Mouse (Mus musculus): ENCODE results near the gene Xpot. TPM values are rescaled to one million over a fixed set of nuclear protein-coding genes. Genes with fewer than 3 reads are reported as not detected.

Gene Xpot
- polyA plus RNA-seq (2015; fragmentation: Nextera tagmentation; extraction: Ambion mirVana), result 28.1 and 28.7 TPM in 2 replicates

DNA sequence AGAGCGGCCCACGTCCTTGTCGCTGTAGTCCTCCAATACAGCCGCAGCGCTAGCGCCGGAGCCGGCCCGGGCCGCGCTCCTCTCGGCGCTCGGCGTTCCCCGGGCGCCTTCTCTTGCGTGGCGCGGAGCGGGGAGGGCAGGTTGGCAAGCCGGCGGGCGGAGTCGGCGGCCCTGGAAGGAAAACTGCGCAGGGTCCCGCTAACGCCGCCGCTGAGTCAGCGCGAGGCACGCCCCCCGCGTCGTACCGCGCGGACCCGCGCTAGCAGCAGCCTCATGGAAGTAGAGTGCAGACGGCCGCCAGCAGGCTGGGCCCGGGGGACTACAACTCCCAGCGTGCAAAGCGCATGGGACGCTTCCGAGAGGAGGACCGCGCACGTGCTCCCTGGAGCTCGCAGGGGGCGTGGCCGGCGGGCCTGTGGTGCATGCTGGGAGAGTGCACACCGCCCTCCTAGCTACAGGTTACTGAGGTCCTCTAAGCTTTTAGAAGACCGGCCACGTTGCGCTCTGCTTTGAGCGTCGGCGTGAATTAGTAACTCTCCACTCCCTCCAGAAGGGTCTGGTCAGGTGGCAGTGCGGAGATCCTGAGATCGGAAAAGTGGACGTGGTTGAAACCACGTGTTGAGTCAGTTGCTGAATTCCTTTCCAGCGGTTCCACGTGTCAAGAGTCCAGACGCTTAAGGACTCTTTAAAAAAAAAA is at the start of gene Xpot:
Gene Xpot (minus strand): TSS at position 147 of the 697 bp plus-strand sequence.
- under 1% methylated on average over 70 of the region's 70 CpGs for WGBS (ENCODE audit: insufficient replicate concordance)
- peak; percentile 100 for ATAC-seq (ENCODE audit: insufficient read depth)
- Histone ChIP-seq H3K4me1 (replicated peaks) (peaks cover 37% of the 10 kb centered on the region), H3K4me2 (peak within 1 kb of the TSS; percentile 88), H3K27me3 (no peaks in the 10 kb centered on the region), H3K9ac (peak within 1 kb of the TSS; percentile 95), H3K9me3 (replicated peaks) (no peaks in the 10 kb centered on the region), H3K4me3 (replicated peaks) (peak within 1 kb of the TSS; percentile 93), H3K27ac (replicated peaks) (peak within 1 kb of the TSS; percentile 95), H3K36me3 (replicated peaks) (peaks cover 18% of the 10 kb centered on the region)

DNA sequence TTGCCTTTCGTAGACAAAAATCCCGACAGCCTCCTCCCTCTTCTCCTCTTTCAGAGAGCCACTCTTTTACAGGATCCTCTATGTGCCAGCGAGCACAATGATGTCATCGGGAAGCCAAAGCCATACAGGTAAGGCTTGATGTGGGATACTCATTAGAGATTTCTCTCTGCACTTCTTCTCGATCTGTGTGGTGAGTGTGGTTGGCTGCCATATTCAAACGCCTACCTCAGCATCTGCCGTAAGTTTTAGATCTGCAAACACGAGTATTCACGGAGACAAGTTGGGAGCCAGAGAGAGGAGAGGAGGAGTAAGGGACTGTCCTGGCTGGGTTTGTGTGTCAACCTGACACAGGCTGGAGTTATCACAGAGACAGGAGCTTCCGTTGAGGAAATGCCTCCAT is 43.0 kb upstream of the Xpot start:
- H3K36me3 ChIP-seq (replicated peaks), result no peaks in the 10 kb centered on the region
- no peak overlapping the region for H3K4me2 ChIP-seq
- H3K4me1 ChIP-seq (replicated peaks), result no peaks in the 10 kb centered on the region
- H3K27ac ChIP-seq (replicated peaks), result no peak overlapping the region
- no peaks in the 10 kb centered on the region for H3K27me3 ChIP-seq
- H3K9ac ChIP-seq, result no peak overlapping the region
- ATAC-seq (ENCODE audit: insufficient read depth), result no peak
- H3K4me3 ChIP-seq (replicated peaks), result no peak overlapping the region
- 74% methylated on average over 10 of the region's 10 CpGs for whole genome bisulfite sequencing (ENCODE audit: insufficient replicate concordance)
- H3K9me3 ChIP-seq (replicated peaks), result no peaks in the 10 kb centered on the region

DNA sequence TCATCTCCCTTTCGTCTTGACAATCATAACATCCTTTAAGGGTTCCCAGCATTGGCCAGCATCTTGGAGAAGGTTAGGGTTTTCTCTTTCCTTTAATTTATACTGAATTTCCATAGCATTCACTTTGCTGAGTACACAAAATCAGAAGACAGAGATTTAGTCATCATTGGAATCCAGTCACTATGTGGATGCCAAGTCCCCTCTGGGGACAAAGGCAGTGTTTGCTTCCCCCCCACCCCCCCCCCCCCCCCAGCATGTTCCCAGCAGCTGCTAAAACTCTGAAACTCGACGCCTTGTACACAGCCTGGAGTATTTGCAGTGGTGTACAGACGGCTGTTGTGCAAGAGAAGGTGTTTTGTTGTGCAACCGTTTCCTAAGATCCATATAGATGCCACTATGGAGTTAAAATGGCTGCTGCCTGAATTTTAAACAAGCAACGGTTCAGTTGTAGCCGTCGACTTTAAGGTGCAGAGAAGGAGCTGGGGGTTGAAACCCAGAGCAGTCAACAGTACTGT is 39.6 kb upstream of the Xpot start:
- no peak overlapping the region for H3K4me2 ChIP-seq
- 46% methylated on average over 8 of the region's 8 CpGs for whole genome bisulfite sequencing (ENCODE audit: insufficient replicate concordance)
- H3K36me3 ChIP-seq (replicated peaks), result no peaks in the 10 kb centered on the region
- H3K27ac ChIP-seq (replicated peaks), result no peak overlapping the region
- H3K4me1 ChIP-seq (replicated peaks), result no peaks in the 10 kb centered on the region
- no peak overlapping the region for H3K4me3 ChIP-seq (replicated peaks)
- ATAC-seq (ENCODE audit: insufficient read depth), result no peak
- H3K9me3 ChIP-seq (replicated peaks), result no peaks in the 10 kb centered on the region
- no peak overlapping the region for H3K9ac ChIP-seq
- H3K27me3 ChIP-seq, result no peaks in the 10 kb centered on the region

DNA sequence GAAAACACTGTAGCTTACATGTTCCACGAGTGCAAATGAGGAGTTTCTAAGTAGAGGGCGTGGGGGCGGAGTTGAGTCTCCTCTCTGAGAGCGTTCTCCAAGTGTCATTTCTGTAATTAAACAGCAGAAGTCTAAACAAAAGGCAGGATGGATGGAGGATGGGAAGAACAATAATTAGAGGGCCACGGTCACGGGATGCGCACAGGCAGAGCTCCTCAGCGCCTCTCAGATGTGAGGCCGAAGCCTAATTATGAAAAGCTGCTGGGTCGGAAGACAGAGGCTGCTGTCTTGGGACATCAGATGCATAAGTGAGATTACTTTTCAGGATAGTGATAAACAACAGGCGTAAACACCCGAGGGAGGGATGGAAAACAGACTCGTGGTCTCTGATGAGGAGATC is 37.5 kb upstream of the Xpot start:
- Histone ChIP-seq H3K27ac (replicated peaks) (no peak overlapping the region), H3K4me1 (replicated peaks) (no peaks in the 10 kb centered on the region), H3K4me2 (no peak overlapping the region), H3K4me3 (replicated peaks) (no peak overlapping the region), H3K9me3 (replicated peaks) (no peaks in the 10 kb centered on the region), H3K9ac (no peak overlapping the region), H3K36me3 (replicated peaks) (no peaks in the 10 kb centered on the region), H3K27me3 (no peaks in the 10 kb centered on the region)
- no peak for ATAC-seq (ENCODE audit: insufficient read depth)
- 64% methylated on average over 13 of the region's 13 CpGs for WGBS (ENCODE audit: insufficient replicate concordance)

DNA sequence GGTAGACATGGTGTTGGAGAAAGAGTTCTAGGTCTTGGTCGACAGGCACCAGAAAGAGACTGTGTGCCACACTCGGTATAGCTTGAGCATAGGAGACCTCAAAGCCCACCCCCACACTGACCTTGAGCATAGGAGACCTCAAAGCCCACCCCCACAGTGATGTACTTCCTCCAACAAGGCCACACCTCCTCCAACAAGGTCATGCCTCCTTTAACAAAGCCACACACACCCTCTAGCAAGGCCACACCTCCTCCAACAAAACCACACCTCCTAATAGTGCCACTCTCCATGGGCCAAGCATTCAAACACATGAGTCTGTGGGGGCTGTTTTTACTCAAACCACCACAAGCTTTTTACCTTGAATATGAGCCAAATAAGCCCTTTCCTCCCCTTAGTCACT is 36.6 kb upstream of the Xpot start:
- ATAC-seq (ENCODE audit: insufficient read depth), result no peak
- Histone ChIP-seq H3K9me3 (replicated peaks) (no peaks in the 10 kb centered on the region), H3K4me3 (replicated peaks) (no peak overlapping the region), H3K27me3 (no peaks in the 10 kb centered on the region), H3K4me1 (replicated peaks) (no peaks in the 10 kb centered on the region), H3K4me2 (no peak overlapping the region), H3K27ac (replicated peaks) (no peak overlapping the region), H3K9ac (no peak overlapping the region), H3K36me3 (replicated peaks) (no peaks in the 10 kb centered on the region)
- WGBS (ENCODE audit: insufficient replicate concordance), result 72% methylated on average over 2 of the region's 2 CpGs

DNA sequence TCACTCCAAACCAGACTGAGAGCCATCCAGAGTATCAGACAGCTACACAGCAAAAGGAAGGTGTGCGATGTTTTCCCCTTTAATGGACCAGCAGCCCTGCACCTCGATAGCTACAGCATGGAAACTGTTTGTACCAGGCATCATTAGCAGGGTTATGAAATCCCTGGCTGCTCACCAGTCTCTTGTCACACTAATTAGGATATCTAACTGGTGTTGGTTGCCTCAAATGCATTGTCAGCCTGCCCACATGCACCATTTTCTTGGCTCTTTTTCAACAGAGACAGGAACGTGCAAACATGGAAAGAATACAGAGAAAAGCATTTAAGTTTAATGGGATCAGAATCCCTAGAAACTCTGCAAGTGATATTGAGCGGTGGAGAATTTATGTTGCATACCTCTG is 29.8 kb upstream of the Xpot start:
- H3K9ac ChIP-seq, result no peak overlapping the region
- no peaks in the 10 kb centered on the region for H3K9me3 ChIP-seq (replicated peaks)
- no peak overlapping the region for H3K27ac ChIP-seq (replicated peaks)
- no peak overlapping the region for H3K4me2 ChIP-seq
- WGBS (ENCODE audit: insufficient replicate concordance), result 75% methylated on average over 4 of the region's 4 CpGs
- H3K4me1 ChIP-seq (replicated peaks), result no peaks in the 10 kb centered on the region
- no peak overlapping the region for H3K4me3 ChIP-seq (replicated peaks)
- no peaks in the 10 kb centered on the region for H3K36me3 ChIP-seq (replicated peaks)
- no peaks in the 10 kb centered on the region for H3K27me3 ChIP-seq
- no peak for ATAC-seq (ENCODE audit: insufficient read depth)

DNA sequence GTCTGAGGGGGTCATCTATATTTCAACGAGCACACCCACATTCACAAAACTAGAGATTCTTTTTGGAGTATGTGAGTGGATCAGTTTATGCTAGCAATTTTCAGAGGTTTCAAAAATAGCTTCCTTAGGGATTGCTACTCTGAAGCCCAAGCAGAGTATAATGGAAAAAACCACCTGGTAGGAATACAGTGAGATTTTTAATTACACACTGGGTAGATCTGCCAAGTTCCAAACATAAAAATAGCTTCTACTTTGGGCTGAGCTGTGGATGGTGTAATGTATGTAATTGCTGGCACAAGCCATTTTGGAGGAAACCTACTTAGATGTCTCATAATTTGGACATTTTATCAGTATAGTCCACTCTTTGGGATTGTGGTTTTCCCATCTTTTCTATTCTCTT is 26.9 kb upstream of the Xpot start:
- Histone ChIP-seq H3K27ac (replicated peaks) (no peak overlapping the region), H3K9ac (no peak overlapping the region), H3K4me1 (replicated peaks) (no peaks in the 10 kb centered on the region), H3K36me3 (replicated peaks) (no peaks in the 10 kb centered on the region), H3K9me3 (replicated peaks) (no peaks in the 10 kb centered on the region), H3K4me2 (no peak overlapping the region), H3K4me3 (replicated peaks) (no peak overlapping the region), H3K27me3 (no peaks in the 10 kb centered on the region)
- no peak for ATAC-seq (ENCODE audit: insufficient read depth)
- WGBS (ENCODE audit: insufficient replicate concordance), result 54% methylated on average over 1 of the region's 1 CpGs

DNA sequence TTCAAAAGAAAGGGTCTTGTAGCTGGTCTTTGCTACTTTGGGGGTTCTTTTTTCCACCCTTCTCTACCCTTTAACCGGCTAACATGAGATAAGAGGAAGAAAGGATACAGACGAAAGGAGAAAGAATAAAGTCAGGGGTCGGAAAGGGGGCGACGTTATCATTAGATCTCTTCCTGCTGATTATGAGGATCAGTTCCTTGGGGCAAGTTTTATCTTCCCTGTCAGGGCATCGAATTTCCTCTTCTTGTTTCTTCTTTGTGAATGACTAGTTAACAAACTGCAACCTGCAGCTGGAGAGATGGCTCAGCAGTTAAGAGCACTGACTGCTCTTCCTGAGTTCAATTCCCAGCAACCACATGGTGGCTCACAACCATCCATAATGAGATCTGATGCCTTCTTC is 20.2 kb upstream of the Xpot start:
- H3K36me3 ChIP-seq (replicated peaks), result no peaks in the 10 kb centered on the region

DNA sequence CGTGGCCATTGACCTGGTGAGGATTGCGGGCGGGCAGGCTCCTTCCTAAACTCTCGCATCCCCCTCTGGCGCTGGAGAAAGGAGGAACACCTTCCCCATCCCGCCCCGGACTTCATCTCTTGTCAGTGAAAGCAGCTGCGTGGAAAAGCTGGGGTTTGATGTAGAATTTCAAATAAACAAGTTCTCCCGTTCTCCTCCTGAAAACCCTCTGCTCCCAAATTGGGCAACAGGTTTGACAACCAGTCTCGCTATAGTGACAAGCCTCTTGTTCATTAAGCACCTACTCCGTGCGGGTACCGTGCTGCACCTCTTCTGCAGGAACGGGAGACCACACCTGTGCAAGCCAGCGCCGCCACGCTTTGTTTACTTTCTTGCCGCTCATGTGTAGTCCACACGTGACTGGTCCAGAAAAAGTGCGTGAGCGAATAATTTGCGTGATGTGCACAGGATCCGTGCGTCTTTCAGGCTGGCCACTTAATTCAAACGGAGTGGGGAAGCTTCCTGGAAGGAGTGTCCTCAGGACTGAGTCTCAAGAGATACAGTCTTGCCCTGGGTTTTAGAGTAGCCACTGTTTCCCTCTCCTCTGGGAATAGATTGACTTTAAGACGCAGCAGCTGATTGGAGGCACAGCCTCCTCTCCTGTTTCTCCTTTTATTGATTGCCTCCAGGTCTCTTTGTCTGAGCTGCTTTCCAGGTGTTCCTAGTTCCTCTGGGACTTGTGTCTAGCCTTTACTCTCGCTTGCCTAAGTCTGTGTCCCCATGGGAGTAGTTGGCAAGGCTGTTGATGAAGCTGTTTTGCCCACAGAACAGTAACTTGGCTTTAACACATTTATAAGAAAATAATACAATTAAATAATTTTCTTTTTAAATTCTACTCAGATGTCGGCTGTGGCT is 16.2 kb upstream of the Xpot start:
- WGBS (ENCODE audit: insufficient replicate concordance), result 6% methylated on average over 28 of the region's 28 CpGs
- H3K9me3 ChIP-seq (replicated peaks), result no peaks in the 10 kb centered on the region
- peak overlapping the region; percentile 44 for H3K4me3 ChIP-seq (replicated peaks)
- H3K4me2 ChIP-seq, result peak overlapping the region; percentile 70
- H3K9ac ChIP-seq, result no peak overlapping the region
- H3K27me3 ChIP-seq, result peaks cover 65% of the 10 kb centered on the region
- H3K27ac ChIP-seq (replicated peaks), result no peak overlapping the region
- no peak for ATAC-seq (ENCODE audit: insufficient read depth)
- peaks cover 16% of the 10 kb centered on the region for H3K4me1 ChIP-seq (replicated peaks)
- H3K36me3 ChIP-seq (replicated peaks), result no peaks in the 10 kb centered on the region

More for the DNA sequence above, 20.2 kb upstream of the Xpot start:
- no peak for ATAC-seq (ENCODE audit: insufficient read depth)
- Histone ChIP-seq H3K4me3 (replicated peaks) (no peak overlapping the region), H3K4me1 (replicated peaks) (peaks cover 10% of the 10 kb centered on the region), H3K9me3 (replicated peaks) (no peaks in the 10 kb centered on the region), H3K9ac (no peak overlapping the region), H3K27me3 (peaks cover 43% of the 10 kb centered on the region), H3K27ac (replicated peaks) (no peak overlapping the region), H3K4me2 (no peak overlapping the region)
- WGBS (ENCODE audit: insufficient replicate concordance), result 16% methylated on average over 6 of the region's 6 CpGs

DNA sequence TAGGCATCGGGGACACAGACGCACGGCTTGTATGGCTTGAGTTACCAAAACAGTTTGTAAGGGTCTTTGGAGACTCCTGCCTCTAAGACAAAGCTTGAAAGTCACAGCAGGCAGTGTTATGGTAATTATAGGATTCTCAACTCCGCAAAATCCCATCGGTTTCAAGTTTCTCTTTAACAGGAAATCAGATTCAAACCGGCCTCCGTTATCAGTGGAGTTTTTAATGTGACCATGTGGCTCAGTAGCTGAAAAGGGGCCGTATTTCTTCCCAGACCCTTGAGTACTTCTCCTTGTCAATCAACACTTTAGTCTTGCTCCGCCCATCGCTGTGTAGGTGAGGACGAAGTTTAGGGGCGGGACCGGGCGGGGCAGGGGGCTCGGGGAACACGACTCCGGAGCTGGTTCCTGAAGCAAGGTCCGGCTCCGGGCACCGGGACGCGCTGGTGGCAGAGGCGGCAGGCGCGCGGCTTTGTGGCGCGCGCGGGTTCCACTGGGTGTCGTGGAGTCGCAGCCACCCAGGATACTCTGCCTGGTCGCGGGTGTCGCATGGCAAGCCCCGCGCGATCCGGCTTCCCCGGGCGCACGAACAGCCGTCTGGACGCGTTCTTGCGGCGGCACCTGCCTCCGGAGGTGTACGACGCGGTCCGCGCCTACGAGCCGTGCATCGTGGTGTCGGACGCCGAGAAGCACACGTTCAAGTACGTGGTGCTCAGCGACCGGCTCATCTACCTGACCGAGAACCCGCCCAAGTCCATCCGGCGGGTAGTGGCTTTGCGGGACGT is 15.3 kb upstream of the Xpot start, which contains the start of gene D930020B18Rik:
Gene D930020B18Rik (plus strand): TSS at position 317 of the 782 bp plus-strand sequence.
- under 1% methylated on average over 69 of the region's 69 CpGs for WGBS (ENCODE audit: insufficient replicate concordance)
- no peaks in the 10 kb centered on the region for H3K9me3 ChIP-seq (replicated peaks)
- H3K27me3 ChIP-seq, result peaks cover 65% of the 10 kb centered on the region
- peaks cover 16% of the 10 kb centered on the region for H3K4me1 ChIP-seq (replicated peaks)
- no peak within 1 kb of the TSS for H3K27ac ChIP-seq (replicated peaks)
- peak within 1 kb of the TSS; percentile 44 for H3K4me3 ChIP-seq (replicated peaks)
- no peak for ATAC-seq (ENCODE audit: insufficient read depth)
- H3K4me2 ChIP-seq, result peak within 1 kb of the TSS; percentile 70
- H3K36me3 ChIP-seq (replicated peaks), result no peaks in the 10 kb centered on the region
- no peak within 1 kb of the TSS for H3K9ac ChIP-seq

DNA sequence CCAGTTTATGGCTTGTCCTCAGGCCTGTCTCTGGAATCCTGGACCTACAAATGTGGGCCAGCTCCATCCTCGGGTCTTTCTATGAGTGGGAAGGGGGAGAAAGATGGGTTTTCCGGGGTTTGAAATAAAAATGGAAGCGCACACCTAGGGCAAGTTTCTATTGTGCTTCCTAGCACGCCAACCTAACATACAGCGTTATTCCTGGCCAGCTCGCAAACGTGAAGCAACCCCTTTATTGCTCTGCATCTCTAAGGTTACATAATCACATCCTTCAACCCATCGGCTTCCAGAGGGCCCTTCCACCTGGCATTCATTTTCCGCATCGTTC is 14.8 kb upstream of the Xpot start:
- Histone ChIP-seq H3K27ac (replicated peaks) (no peak overlapping the region), H3K9ac (no peak overlapping the region), H3K4me3 (replicated peaks) (peak overlapping the region; percentile 44), H3K4me2 (peak overlapping the region; percentile 70), H3K36me3 (replicated peaks) (no peaks in the 10 kb centered on the region), H3K4me1 (replicated peaks) (peaks cover 16% of the 10 kb centered on the region), H3K9me3 (replicated peaks) (no peaks in the 10 kb centered on the region), H3K27me3 (peaks cover 63% of the 10 kb centered on the region)
- 16% methylated on average over 10 of the region's 10 CpGs for WGBS (ENCODE audit: insufficient replicate concordance)
- no peak for ATAC-seq (ENCODE audit: insufficient read depth)
